Mouse (Mus musculus): ENCODE results near the gene Grin3b. TPM values are rescaled to one million over a fixed set of nuclear protein-coding genes. Genes with fewer than 3 reads are reported as not detected.

Gene Grin3b
- polyA plus RNA-seq (2015; fragmentation: Nextera tagmentation; extraction: Ambion mirVana) = 0.29 and 0.34 TPM in 2 replicates

GRCm38 (mm10) chr10:79970415-79971182, at the start of gene Grin3b:
Gene Grin3b (plus strand): TSS chr10:79970715.
- Histone ChIP-seq H3K36me3 (peaks cover 35% of the 10 kb centered on the region), H3K9me3 (no peaks in the 10 kb centered on the region), H3K9ac (peak within 1 kb of the TSS; percentile 18; the same call in 1 of the 2 replicates), H3K27me3 (peaks cover 28% of the 10 kb centered on the region), H3K4me1 (replicated peaks) (peaks cover 8% of the 10 kb centered on the region), H3K4me2 (peak within 1 kb of the TSS; percentile 64), H3K27ac (replicated peaks) (no peak within 1 kb of the TSS), H3K4me3 (peak within 1 kb of the TSS; percentile 32)
- 0 out of 2 replicates have a peak, but pooled peaks have one; percentile 29 for ATAC-seq (ENCODE audit: low FRiP score, low read depth)
- WGBS = 7% methylated on average over 46 of the region's 47 CpGs

GRCm38 (mm10) chr10:79920958-79921535, 49.5 kb upstream of the Grin3b start, which contains the start of gene R3hdm4:
Gene R3hdm4 (minus strand): TSS chr10:79921208.
- Histone ChIP-seq H3K4me3 (peak within 1 kb of the TSS; percentile 33), H3K36me3 (no peaks in the 10 kb centered on the region), H3K9me3 (no peaks in the 10 kb centered on the region), H3K4me1 (replicated peaks) (peaks cover 44% of the 10 kb centered on the region), H3K4me2 (peak within 1 kb of the TSS; percentile 53), H3K27me3 (peaks cover 67% of the 10 kb centered on the region), H3K27ac (replicated peaks) (no peak within 1 kb of the TSS), H3K9ac (peak within 1 kb of the TSS; percentile 36)
- WGBS = 4% methylated on average over 41 of the region's 41 CpGs
- no peak for ATAC-seq (ENCODE audit: low FRiP score, low read depth)

GRCm38 (mm10) chr10:79921572-79921971, 48.9 kb upstream of the Grin3b start:
- H3K9me3 ChIP-seq = no peaks in the 10 kb centered on the region
- no peak for ATAC-seq (ENCODE audit: low FRiP score, low read depth)
- H3K36me3 ChIP-seq = no peaks in the 10 kb centered on the region
- H3K9ac ChIP-seq = peak overlapping the region; percentile 36
- H3K4me3 ChIP-seq = peak overlapping the region; percentile 33
- H3K27me3 ChIP-seq = peaks cover 67% of the 10 kb centered on the region
- no peak overlapping the region for H3K27ac ChIP-seq (replicated peaks)
- peaks cover 47% of the 10 kb centered on the region for H3K4me1 ChIP-seq (replicated peaks)
- WGBS = 3% methylated on average over 34 of the region's 34 CpGs
- peak overlapping the region; percentile 53 for H3K4me2 ChIP-seq

GRCm38 (mm10) chr10:79924998-79925784, 45.3 kb upstream of the Grin3b start:
- peak overlapping the region; percentile 38; the same call in 1 of the 2 replicates for H3K27ac ChIP-seq (replicated peaks)
- H3K36me3 ChIP-seq = no peaks in the 10 kb centered on the region
- no peak overlapping the region for H3K9ac ChIP-seq
- H3K9me3 ChIP-seq = no peaks in the 10 kb centered on the region
- peak overlapping the region; percentile 96; the same call in 1 of the 2 replicates for H3K4me3 ChIP-seq
- H3K27me3 ChIP-seq = peaks cover 39% of the 10 kb centered on the region
- peak overlapping the region; percentile 93 for H3K4me2 ChIP-seq
- WGBS = 14% methylated on average over 29 of the region's 29 CpGs
- no peak for ATAC-seq (ENCODE audit: low FRiP score, low read depth)
- peaks cover 45% of the 10 kb centered on the region for H3K4me1 ChIP-seq (replicated peaks)

- WGBS = 11% methylated on average over 15 of the region's 15 CpGs
- Histone ChIP-seq H3K36me3 (no peaks in the 10 kb centered on the region), H3K9ac (peak overlapping the region; percentile 89), H3K27me3 (peaks cover 32% of the 10 kb centered on the region), H3K4me2 (peak overlapping the region; percentile 93), H3K4me1 (replicated peaks) (peaks cover 45% of the 10 kb centered on the region), H3K4me3 (peak overlapping the region; percentile 96), H3K27ac (replicated peaks) (peak overlapping the region; percentile 92), H3K9me3 (no peaks in the 10 kb centered on the region)
- no peak; the same call in 1 of the 2 replicates for ATAC-seq (ENCODE audit: low FRiP score, low read depth)
These were observed 44.6 kb upstream of the Grin3b start for GRCm38 (mm10) chr10:79925785-79926490.

- H3K27ac ChIP-seq (replicated peaks) = peak within 1 kb of the TSS; percentile 92
- H3K4me1 ChIP-seq (replicated peaks) = peaks cover 39% of the 10 kb centered on the region
- peak within 1 kb of the TSS; percentile 89 for H3K9ac ChIP-seq
- peak within 1 kb of the TSS; percentile 96 for H3K4me3 ChIP-seq
- ATAC-seq (ENCODE audit: low FRiP score, low read depth) = peak; percentile 77
- WGBS = under 1% methylated on average over 63 of the region's 63 CpGs
- peaks cover 25% of the 10 kb centered on the region for H3K27me3 ChIP-seq
- H3K36me3 ChIP-seq = no peaks in the 10 kb centered on the region
- no peaks in the 10 kb centered on the region for H3K9me3 ChIP-seq
- H3K4me2 ChIP-seq = peak within 1 kb of the TSS; percentile 93
These were observed 43.8 kb upstream of the Grin3b start, which contains the start of gene Arid3a for GRCm38 (mm10) chr10:79926491-79927323. Gene Arid3a (plus strand): TSS chr10:79927043.

GRCm38 (mm10) chr10:79927324-79928029, 43.0 kb upstream of the Grin3b start:
- Histone ChIP-seq H3K4me2 (peak overlapping the region; percentile 93), H3K9ac (peak overlapping the region; percentile 89), H3K9me3 (no peaks in the 10 kb centered on the region), H3K27me3 (peaks cover 17% of the 10 kb centered on the region), H3K36me3 (0 out of 2 replicates have a peak, but pooled peaks cover 4% of the 10 kb centered on the region), H3K4me1 (replicated peaks) (peaks cover 45% of the 10 kb centered on the region), H3K27ac (replicated peaks) (peak overlapping the region; percentile 92), H3K4me3 (peak overlapping the region; percentile 96)
- peak; percentile 40 for ATAC-seq (ENCODE audit: low FRiP score, low read depth)
- under 1% methylated on average over 54 of the region's 54 CpGs for WGBS

GRCm38 (mm10) chr10:79928030-79928694, 42.4 kb upstream of the Grin3b start:
- peaks cover 10% of the 10 kb centered on the region for H3K27me3 ChIP-seq
- 2% methylated on average over 29 of the region's 29 CpGs for WGBS
- H3K27ac ChIP-seq (replicated peaks) = peak overlapping the region; percentile 92
- 0 out of 2 replicates have a peak, but pooled peaks cover 4% of the 10 kb centered on the region for H3K36me3 ChIP-seq
- peak overlapping the region; percentile 96 for H3K4me3 ChIP-seq
- H3K4me1 ChIP-seq (replicated peaks) = peaks cover 51% of the 10 kb centered on the region
- H3K9me3 ChIP-seq = no peaks in the 10 kb centered on the region
- ATAC-seq (ENCODE audit: low FRiP score, low read depth) = no peak
- H3K9ac ChIP-seq = peak overlapping the region; percentile 89
- H3K4me2 ChIP-seq = peak overlapping the region; percentile 93

GRCm38 (mm10) chr10:79928907-79929701, 41.4 kb upstream of the Grin3b start:
- Histone ChIP-seq H3K27me3 (0 out of 2 replicates have a peak, but pooled peaks cover 2% of the 10 kb centered on the region), H3K4me1 (replicated peaks) (peaks cover 61% of the 10 kb centered on the region), H3K9me3 (no peaks in the 10 kb centered on the region), H3K4me3 (peak overlapping the region; percentile 96), H3K27ac (replicated peaks) (peak overlapping the region; percentile 92), H3K4me2 (peak overlapping the region; percentile 93), H3K9ac (peak overlapping the region; percentile 51), H3K36me3 (0 out of 2 replicates have a peak, but pooled peaks cover 4% of the 10 kb centered on the region)
- no peak for ATAC-seq (ENCODE audit: low FRiP score, low read depth)
- WGBS = 27% methylated on average over 9 of the region's 9 CpGs

Data from hindbrain, embryonic 15.5 days (tissue).